Mouse (Mus musculus) urinary bladder, postnatal 10 days (tissue): ENCODE results near the gene Erbin.

Experiments
- DNase-seq: peaks from one replicate; pipeline ENCODE4 v3.0.0; 2022; ENCODE audit warnings: low spot score

The Erbin gene

GRCm38 (mm10) chr13:103910598-103910997 is 9.7 kb downstream of the Erbin start:
- no peak for DNase-seq

- DNase-seq: no peak
These were observed 10.4 kb downstream of the Erbin start for GRCm38 (mm10) chr13:103909894-103910293.

- DNase-seq: no peak
These were observed 20.3 kb downstream of the Erbin start for GRCm38 (mm10) chr13:103900015-103900414.

GRCm38 (mm10) chr13:103897606-103898005 is 22.7 kb downstream of the Erbin start:
- DNase-seq: no peak

GRCm38 (mm10) chr13:103893065-103893464 is 27.2 kb downstream of the Erbin start:
- DNase-seq: no peak

GRCm38 (mm10) chr13:103890038-103890437 is 30.3 kb downstream of the Erbin start:
- DNase-seq: no peak

GRCm38 (mm10) chr13:103886503-103886902 is 33.8 kb downstream of the Erbin start:
- no peak for DNase-seq

GRCm38 (mm10) chr13:103881200-103881599 is 39.1 kb downstream of the Erbin start:
- no peak for DNase-seq

- no peak for DNase-seq
These were observed 43.6 kb downstream of the Erbin start for GRCm38 (mm10) chr13:103876743-103877142.

- no peak for DNase-seq
These were observed 44.3 kb downstream of the Erbin start for GRCm38 (mm10) chr13:103875823-103876514.

- DNase-seq: no peak
These were observed 49.5 kb downstream of the Erbin start for GRCm38 (mm10) chr13:103870786-103871185.

- no peak for DNase-seq
These were observed 50.2 kb downstream of the Erbin start for GRCm38 (mm10) chr13:103870117-103870516.

- DNase-seq: no peak
These were observed 51.4 kb downstream of the Erbin start for GRCm38 (mm10) chr13:103868875-103869274.

GRCm38 (mm10) chr13:103862041-103862440 is 58.3 kb downstream of the Erbin start:
- no peak for DNase-seq

GRCm38 (mm10) chr13:103859041-103859440 is 61.3 kb downstream of the Erbin start:
- DNase-seq: no peak

- DNase-seq: no peak
These were observed 72.7 kb downstream of the Erbin start for GRCm38 (mm10) chr13:103847614-103848013.

GRCm38 (mm10) chr13:103841287-103842201 is 78.8 kb downstream of the Erbin start:
- no peak for DNase-seq

- no peak for DNase-seq
These were observed 81.7 kb downstream of the Erbin start for GRCm38 (mm10) chr13:103838619-103839018.

- DNase-seq: no peak
These were observed 90.6 kb downstream of the Erbin start for GRCm38 (mm10) chr13:103829623-103830135.

GRCm38 (mm10) chr13:103822270-103822669 is 98.0 kb downstream of the Erbin start:
- no peak for DNase-seq

- no peak for DNase-seq
These were observed 100.9 kb downstream of the Erbin start for GRCm38 (mm10) chr13:103819377-103819776.

GRCm38 (mm10) chr13:103817935-103818334 is 102.4 kb downstream of the Erbin start:
- no peak for DNase-seq

- no peak for DNase-seq
These were observed 112.8 kb downstream of the Erbin start for GRCm38 (mm10) chr13:103807464-103807863.
